Mouse (Mus musculus): Measurements from ENCODE around the gene Usp1. TPM values are rescaled to one million over a fixed set of nuclear protein-coding genes. Genes with fewer than 3 reads are reported as not detected.
A peak's percentile ranks its signal among the peaks of the same experiment; 100 is the strongest.
"Not testable (repeated sequence)": the region's sequence is repeated elsewhere in the genome, so short reads cannot be mapped to it uniquely, and the experiment has no call there.

Gene Usp1
- polyA plus RNA-seq, 1 experiment = 80.1 TPM

DNA sequence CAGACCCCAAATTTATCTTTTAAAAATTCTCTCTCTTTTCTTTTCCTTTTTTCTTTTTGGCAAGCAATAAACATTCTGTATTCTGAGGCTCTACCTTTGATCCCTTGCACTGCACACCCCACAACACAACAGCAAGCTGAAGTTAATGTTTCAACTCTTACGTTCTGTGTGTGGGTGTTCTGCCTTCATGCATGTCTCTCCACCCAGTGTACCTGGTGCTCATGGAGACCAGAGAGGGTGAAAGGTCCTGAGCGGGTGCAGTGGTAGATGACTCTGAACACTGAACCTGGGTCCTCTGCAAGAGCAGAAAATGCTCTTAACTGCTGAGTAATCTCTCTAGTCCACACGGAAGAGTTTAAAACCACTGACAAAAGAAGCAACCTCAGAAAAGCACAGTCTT is 36.6 kb downstream of the Usp1 start:
- Histone ChIP-seq H3K27me3 (ENCODE audit: control insufficient read depth, insufficient read depth, low read length, poor library complexity, severe bottlenecking) (no peaks in the 10 kb centered on the region), H3K27ac (ENCODE audit: insufficient read depth, low read length) (no peak overlapping the region), H3K9ac (ENCODE audit: low read depth, poor library complexity, severe bottlenecking) (no peak overlapping the region), H3K4me1 (ENCODE audit: control insufficient read depth, insufficient read depth, low read length) (no peaks in the 10 kb centered on the region), H3K4me3 (ENCODE audit: low read depth, low read length) (no peak overlapping the region), H3K9me3 (replicated peaks; ENCODE audit: control insufficient read depth, insufficient read depth, low read length, poor library complexity, severe bottlenecking) (no peaks in the 10 kb centered on the region), H3K36me3 (ENCODE audit: control insufficient read depth, insufficient read depth, low read length, poor library complexity, severe bottlenecking) (no peaks in the 10 kb centered on the region; the same call in 1 of the 2 replicates)
- no peak for TF ChIP-seq POLR2A (IDR thresholded peaks at IDR 0.05; ENCODE audit: insufficient read depth, low read length)

DNA sequence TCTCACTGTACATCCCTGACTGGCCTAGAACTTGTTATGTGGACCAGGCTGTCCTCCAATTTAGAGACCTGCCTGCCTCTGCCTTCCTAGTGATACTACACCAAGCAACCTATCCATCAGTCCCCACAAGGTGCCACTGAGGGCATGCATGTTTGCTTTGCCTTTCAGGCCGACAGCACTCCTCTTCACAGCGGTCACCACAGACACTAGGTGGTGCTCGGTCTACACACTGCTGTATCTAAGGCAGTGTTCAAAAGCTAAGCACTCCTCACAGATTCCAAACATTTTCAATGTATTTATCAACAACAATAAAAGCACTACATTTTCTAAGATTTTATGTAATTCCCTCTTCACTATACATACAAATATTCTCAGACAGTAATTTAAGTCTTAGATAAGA is 46.3 kb downstream of the Usp1 start:
- no peak overlapping the region for H3K27ac ChIP-seq (ENCODE audit: insufficient read depth, low read length)
- H3K36me3 ChIP-seq (ENCODE audit: control insufficient read depth, insufficient read depth, low read length, poor library complexity, severe bottlenecking) = no peaks in the 10 kb centered on the region; the same call in none of the 2 replicates
- TF ChIP-seq POLR2A (IDR thresholded peaks at IDR 0.05; ENCODE audit: insufficient read depth, low read length) (no peak), EP300 (IDR thresholded peaks at IDR 0.05; ENCODE audit: insufficient read depth, low read depth, low read length) (no peak), CTCF (IDR thresholded peaks at IDR 0.05; ENCODE audit: low read depth, low read length) (peak; percentile 40)
- H3K27me3 ChIP-seq (ENCODE audit: control insufficient read depth, insufficient read depth, low read length, poor library complexity, severe bottlenecking) = no peaks in the 10 kb centered on the region
- no peaks in the 10 kb centered on the region for H3K9me3 ChIP-seq (replicated peaks; ENCODE audit: control insufficient read depth, insufficient read depth, low read length, poor library complexity, severe bottlenecking)
- no peak overlapping the region for H3K9ac ChIP-seq (ENCODE audit: low read depth, poor library complexity, severe bottlenecking)
- H3K4me3 ChIP-seq (ENCODE audit: low read depth, low read length) = no peak overlapping the region
- H3K4me1 ChIP-seq (ENCODE audit: control insufficient read depth, insufficient read depth, low read length) = no peaks in the 10 kb centered on the region

DNA sequence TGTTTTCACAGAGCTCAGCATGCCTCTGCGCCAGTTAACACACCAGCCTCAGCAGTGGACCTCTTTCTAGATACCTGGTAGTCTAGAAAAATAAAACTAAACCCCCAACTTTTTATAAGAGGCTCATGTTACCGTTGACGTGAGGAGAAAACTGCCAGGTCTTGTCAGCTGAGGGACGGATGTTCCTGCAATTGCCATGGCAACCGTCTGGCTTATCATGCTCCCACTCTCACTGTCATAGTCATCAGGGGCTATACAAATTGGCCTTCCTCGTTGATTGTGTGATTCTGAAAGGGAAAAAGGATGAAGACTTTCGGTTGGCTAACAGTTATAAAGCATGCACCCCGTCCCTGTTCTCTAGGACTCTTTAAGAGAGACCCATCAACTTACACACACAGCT is 52.1 kb downstream of the Usp1 start:
- H3K4me3 ChIP-seq (ENCODE audit: low read depth, low read length) = no peak overlapping the region
- TF ChIP-seq POLR2A (IDR thresholded peaks at IDR 0.05; ENCODE audit: insufficient read depth, low read length) (no peak), EP300 (IDR thresholded peaks at IDR 0.05; ENCODE audit: insufficient read depth, low read depth, low read length) (no peak), CTCF (IDR thresholded peaks at IDR 0.05; ENCODE audit: low read depth, low read length) (no peak)
- H3K9me3 ChIP-seq (replicated peaks; ENCODE audit: control insufficient read depth, insufficient read depth, low read length, poor library complexity, severe bottlenecking) = no peaks in the 10 kb centered on the region
- no peaks in the 10 kb centered on the region for H3K36me3 ChIP-seq (ENCODE audit: control insufficient read depth, insufficient read depth, low read length, poor library complexity, severe bottlenecking)
- no peak overlapping the region for H3K27ac ChIP-seq (ENCODE audit: insufficient read depth, low read length)
- H3K27me3 ChIP-seq (ENCODE audit: control insufficient read depth, insufficient read depth, low read length, poor library complexity, severe bottlenecking) = no peaks in the 10 kb centered on the region
- H3K4me1 ChIP-seq (ENCODE audit: control insufficient read depth, insufficient read depth, low read length) = no peaks in the 10 kb centered on the region
- H3K9ac ChIP-seq (ENCODE audit: low read depth, poor library complexity, severe bottlenecking) = no peak overlapping the region

DNA sequence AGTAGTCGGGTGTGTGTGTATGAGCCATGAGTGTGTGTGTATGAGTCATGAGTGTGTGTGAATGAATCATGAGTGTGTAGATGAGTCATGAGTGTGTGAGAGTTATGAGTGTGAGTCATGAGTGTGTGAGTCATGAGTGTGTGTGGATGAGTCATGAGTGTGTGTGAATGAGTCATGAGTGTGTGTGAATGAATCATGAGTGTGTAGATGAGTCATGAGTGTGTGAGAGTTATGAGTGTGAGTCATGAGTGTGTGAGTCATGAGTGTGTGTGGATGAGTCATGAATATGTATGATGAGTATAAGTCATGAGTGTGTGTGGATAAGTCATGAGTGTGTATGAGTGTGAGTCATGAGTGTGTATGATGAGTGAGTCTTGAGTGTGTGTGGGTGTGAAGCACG is 54.7 kb downstream of the Usp1 start:
- H3K4me3 ChIP-seq (ENCODE audit: low read depth, low read length); H3K27ac ChIP-seq (ENCODE audit: insufficient read depth, low read length); H3K9ac ChIP-seq (ENCODE audit: low read depth, poor library complexity, severe bottlenecking); H3K4me1 ChIP-seq (ENCODE audit: control insufficient read depth, insufficient read depth, low read length); H3K27me3 ChIP-seq (ENCODE audit: control insufficient read depth, insufficient read depth, low read length, poor library complexity, severe bottlenecking); H3K9me3 ChIP-seq (replicated peaks; ENCODE audit: control insufficient read depth, insufficient read depth, low read length, poor library complexity, severe bottlenecking); H3K36me3 ChIP-seq (ENCODE audit: control insufficient read depth, insufficient read depth, low read length, poor library complexity, severe bottlenecking): not testable (repeated sequence)

DNA sequence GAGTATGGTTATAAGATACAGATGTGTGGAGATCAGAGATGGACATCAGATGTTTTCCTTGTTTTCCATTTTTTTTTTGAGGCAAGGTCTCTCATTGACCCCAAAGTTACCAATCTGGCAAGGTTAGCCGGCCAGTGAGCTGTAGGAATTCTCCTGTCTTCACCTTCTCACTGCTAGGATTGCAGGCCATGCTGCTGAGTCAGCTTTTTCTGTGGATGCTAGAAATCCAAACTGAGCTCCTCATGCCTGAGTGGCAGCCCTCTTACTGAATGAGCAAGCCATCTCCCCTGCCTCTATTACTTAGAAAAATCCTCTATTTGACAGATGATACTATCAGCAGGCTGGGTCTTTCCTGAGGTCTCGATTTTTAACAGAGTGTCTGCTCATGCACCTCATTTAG is 55.1 kb downstream of the Usp1 start:
- H3K4me1 ChIP-seq (ENCODE audit: control insufficient read depth, insufficient read depth, low read length) = no peaks in the 10 kb centered on the region

DNA sequence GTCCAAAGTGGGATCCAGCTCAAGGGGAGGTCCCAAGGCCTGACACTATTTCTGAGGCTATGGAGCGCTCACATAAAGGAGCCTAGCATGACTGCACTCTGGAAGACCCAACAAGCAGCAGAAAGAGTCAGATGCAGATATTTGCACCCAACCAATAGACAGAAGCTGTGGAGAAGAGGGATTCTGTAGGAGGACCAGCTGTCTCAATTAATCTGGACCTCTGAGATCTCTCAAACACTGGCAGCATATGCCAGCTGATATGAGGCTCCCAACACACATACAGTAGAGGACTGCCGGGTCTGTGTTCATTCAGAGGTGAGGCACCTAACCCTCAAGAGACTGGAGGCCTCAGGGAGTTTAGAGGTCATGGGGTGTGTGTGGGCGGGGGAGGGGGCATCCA is 56.4 kb downstream of the Usp1 start:
- not testable (repeated sequence) for H3K4me1 ChIP-seq (ENCODE audit: control insufficient read depth, insufficient read depth, low read length); H3K9me3 ChIP-seq (replicated peaks; ENCODE audit: control insufficient read depth, insufficient read depth, low read length, poor library complexity, severe bottlenecking); H3K27me3 ChIP-seq (ENCODE audit: control insufficient read depth, insufficient read depth, low read length, poor library complexity, severe bottlenecking); H3K36me3 ChIP-seq (ENCODE audit: control insufficient read depth, insufficient read depth, low read length, poor library complexity, severe bottlenecking); H3K4me3 ChIP-seq (ENCODE audit: low read depth, low read length); H3K27ac ChIP-seq (ENCODE audit: insufficient read depth, low read length); H3K9ac ChIP-seq (ENCODE audit: low read depth, poor library complexity, severe bottlenecking)

More for the DNA sequence above, 55.1 kb downstream of the Usp1 start:
- no peaks in the 10 kb centered on the region for H3K27me3 ChIP-seq (ENCODE audit: control insufficient read depth, insufficient read depth, low read length, poor library complexity, severe bottlenecking)
- H3K36me3 ChIP-seq (ENCODE audit: control insufficient read depth, insufficient read depth, low read length, poor library complexity, severe bottlenecking) = no peaks in the 10 kb centered on the region
- no peak overlapping the region for H3K9ac ChIP-seq (ENCODE audit: low read depth, poor library complexity, severe bottlenecking)
- H3K4me3 ChIP-seq (ENCODE audit: low read depth, low read length) = no peak overlapping the region
- no peaks in the 10 kb centered on the region for H3K9me3 ChIP-seq (replicated peaks; ENCODE audit: control insufficient read depth, insufficient read depth, low read length, poor library complexity, severe bottlenecking)
- TF ChIP-seq POLR2A (IDR thresholded peaks at IDR 0.05; ENCODE audit: insufficient read depth, low read length) (no peak), EP300 (IDR thresholded peaks at IDR 0.05; ENCODE audit: insufficient read depth, low read depth, low read length) (no peak), CTCF (IDR thresholded peaks at IDR 0.05; ENCODE audit: low read depth, low read length) (no peak)
- no peak overlapping the region for H3K27ac ChIP-seq (ENCODE audit: insufficient read depth, low read length)

DNA sequence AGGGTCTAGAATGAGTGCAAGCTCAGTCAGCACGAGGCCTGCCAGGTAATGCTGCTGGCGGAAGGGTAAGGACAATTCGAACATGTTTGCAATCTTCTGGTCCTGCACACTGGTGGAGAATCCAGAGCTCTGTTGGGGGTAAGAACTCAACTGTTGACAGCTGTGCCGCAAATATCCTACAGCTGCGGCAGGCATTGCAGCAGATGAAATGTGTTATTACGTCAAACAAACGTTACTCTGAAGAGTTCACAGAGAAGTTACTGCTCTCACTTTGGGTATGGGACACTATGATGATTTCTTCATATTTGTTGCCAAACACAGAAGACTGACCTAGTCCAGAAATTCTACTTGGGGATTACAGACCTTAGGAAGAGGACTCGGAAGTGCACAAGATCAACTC is 61.1 kb downstream of the Usp1 start:
- Histone ChIP-seq H3K4me1 (ENCODE audit: control insufficient read depth, insufficient read depth, low read length) (no peaks in the 10 kb centered on the region), H3K36me3 (ENCODE audit: control insufficient read depth, insufficient read depth, low read length, poor library complexity, severe bottlenecking) (no peaks in the 10 kb centered on the region; the same call in 1 of the 2 replicates), H3K27ac (ENCODE audit: insufficient read depth, low read length) (no peak overlapping the region)

More for the DNA sequence above, 61.1 kb downstream of the Usp1 start:
- no peak overlapping the region for H3K4me3 ChIP-seq (ENCODE audit: low read depth, low read length)
- H3K9me3 ChIP-seq (replicated peaks; ENCODE audit: control insufficient read depth, insufficient read depth, low read length, poor library complexity, severe bottlenecking) = 0 out of 2 replicates have a peak, but pooled peaks cover 2% of the 10 kb centered on the region
- no peak for TF ChIP-seq POLR2A (IDR thresholded peaks at IDR 0.05; ENCODE audit: insufficient read depth, low read length)
- no peak for TF ChIP-seq EP300 (IDR thresholded peaks at IDR 0.05; ENCODE audit: insufficient read depth, low read depth, low read length)
- no peak for TF ChIP-seq CTCF (IDR thresholded peaks at IDR 0.05; ENCODE audit: low read depth, low read length)
- H3K27me3 ChIP-seq (ENCODE audit: control insufficient read depth, insufficient read depth, low read length, poor library complexity, severe bottlenecking) = no peaks in the 10 kb centered on the region
- no peak overlapping the region for H3K9ac ChIP-seq (ENCODE audit: low read depth, poor library complexity, severe bottlenecking)

Other genes starting within 250 kb of the Usp1 start
- gene L1td1, start 197.1 kb upstream of the Usp1 start, polyA plus RNA-seq (2011; ENCODE audit: insufficient read depth, insufficient read length, low read depth, missing spikeins) = 236 and 254 TPM in 2 replicates
- gene Kank4, start 106.3 kb upstream of the Usp1 start, polyA plus RNA-seq (2011; ENCODE audit: insufficient read depth, insufficient read length, low read depth, missing spikeins) = 2.1 and 2.4 TPM in 2 replicates
- not detected in 2 replicates for gene I0C0044D17Rik, start 100.0 kb upstream of the Usp1 start, polyA plus RNA-seq (2011; ENCODE audit: insufficient read depth, insufficient read length, low read depth, missing spikeins)
- not detected in 2 replicates for gene Angptl3, start 107.1 kb downstream of the Usp1 start, polyA plus RNA-seq (2011; ENCODE audit: insufficient read depth, insufficient read length, low read depth, missing spikeins)
- 61.1 and 61.7 TPM in 2 replicates for gene Dock7, start 197.1 kb downstream of the Usp1 start, polyA plus RNA-seq (2011; ENCODE audit: insufficient read depth, insufficient read length, low read depth, missing spikeins)